39 mouse cellular contexts compared by ENCODE assay signal in genomic region chr8:11749472-11749871, GRCm38 (mm10). TPM values are rescaled to one million over a fixed set of nuclear protein-coding genes. Genes with fewer than 3 reads are reported as not detected.
A peak's percentile ranks its signal among the peaks of the same experiment; 100 is the strongest.
DNase-seq lines count a peak whose midpoint lies in the region; ATAC-seq and TF ChIP-seq lines count a peak whose summit lies in the region.
"Had no signal": no experiment of that assay in that cellular context is flagged by ENCODE, and none has a peak within 500 bp of the region (broad histone marks: within the 10 kb centered on the region; RNA-seq: fewer than 3 reads in every experiment).

No protein-coding gene starts in this region.

- WGBS in lung, embryonic 14.5 days = 39% methylated on average over 6 of the region's 6 CpGs
- WGBS in heart, embryonic 15.5 days = 22% methylated on average over 6 of the region's 6 CpGs

- no peaks in the 10 kb centered on the region for H3K4me1 ChIP-seq in lung, embryonic 14.5 days (ENCODE audit: insufficient read depth)
- H3K4me1 ChIP-seq in heart, embryonic 15.5 days (replicated peaks) = peaks cover 61% of the 10 kb centered on the region

- no peak overlapping the region for H3K4me3 ChIP-seq in lung, embryonic 14.5 days (ENCODE audit: low read depth, low read length)
- H3K4me3 ChIP-seq in heart, embryonic 15.5 days = no peak overlapping the region
- H3K4me3 ChIP-seq: embryonic facial prominence, embryonic 10.5 days; embryonic facial prominence, embryonic 15.5 days; forebrain, embryonic 12.5 days; hindbrain, embryonic 15.5 days; kidney, embryonic 15.5 days; left cerebral cortex, adult 2 months; limb, embryonic 13.5 days; neural tube, embryonic 12.5 days had no signal

- no peaks in the 10 kb centered on the region for H3K9me3 ChIP-seq in lung, embryonic 14.5 days (ENCODE audit: low read depth, low read length)
- H3K9me3 ChIP-seq in heart, embryonic 15.5 days (replicated peaks) = no peaks in the 10 kb centered on the region
- H3K9me3 ChIP-seq: embryonic facial prominence, embryonic 10.5 days; embryonic facial prominence, embryonic 15.5 days; forebrain, embryonic 12.5 days; G1E; hindbrain, embryonic 15.5 days; kidney, embryonic 15.5 days; limb, embryonic 13.5 days; neural tube, embryonic 12.5 days had no signal

- no peak overlapping the region for H3K27ac ChIP-seq in lung, embryonic 14.5 days (ENCODE audit: low read depth)
- peak overlapping the region; percentile 73 for H3K27ac ChIP-seq in heart, embryonic 15.5 days
- H3K27ac ChIP-seq: embryonic facial prominence, embryonic 10.5 days; embryonic facial prominence, embryonic 15.5 days; forebrain, embryonic 12.5 days; hindbrain, embryonic 15.5 days; kidney, embryonic 15.5 days; left cerebral cortex, adult 2 months; limb, embryonic 13.5 days; neural tube, embryonic 12.5 days had no signal

- peak; percentile 92 for DNase-seq in heart, adult 11 months
- DNase-seq in heart, postnatal 4 days = no peak
- peak; percentile 10 for DNase-seq in lung, embryonic 14.5 days
- DNase-seq in lung, adult 18-20 months = no peak
- DNase-seq in skeletal muscle tissue, adult 2 months (ENCODE audit: low read depth, low spot score) = peak; percentile 40
- no peak for DNase-seq in right cerebral cortex, postnatal 10 days (ENCODE audit: low spot score in 2 of 2)
- DNase-seq in layer of hippocampus, postnatal 10 days (ENCODE audit: low spot score in 2 of 2) = no peak
- DNase-seq: adrenal gland, adult 8-10 months; cerebellum, adult 2 months; cerebellum, postnatal 25 days; forebrain, postnatal 0 days; gastrocnemius, postnatal 14 days; kidney, adult 18-20 months; kidney, postnatal 25 days; lung, postnatal 36 days had no signal

- no peaks in the 10 kb centered on the region for H3K27me3 ChIP-seq in lung, embryonic 14.5 days (ENCODE audit: insufficient read depth, low read length)
- no peaks in the 10 kb centered on the region for H3K27me3 ChIP-seq in heart, embryonic 15.5 days
- H3K27me3 ChIP-seq: embryonic facial prominence, embryonic 15.5 days; forebrain, embryonic 12.5 days; hindbrain, embryonic 15.5 days; kidney, embryonic 15.5 days; limb, embryonic 13.5 days; neural tube, embryonic 12.5 days had no signal

- H3K4me2 ChIP-seq in lung, embryonic 14.5 days = no peak overlapping the region
- H3K4me2 ChIP-seq in heart, embryonic 15.5 days = peak overlapping the region; percentile 16; the same call in 1 of the 2 replicates
- H3K4me2 ChIP-seq: embryonic facial prominence, embryonic 15.5 days; forebrain, embryonic 12.5 days; hindbrain, embryonic 15.5 days; kidney, embryonic 15.5 days; limb, embryonic 13.5 days; liver, embryonic 11.5 days; midbrain, embryonic 11.5 days; neural tube, embryonic 12.5 days had no signal

- H3K9ac ChIP-seq in lung, embryonic 14.5 days = no peak overlapping the region
- no peak overlapping the region for H3K9ac ChIP-seq in heart, embryonic 15.5 days
- H3K9ac ChIP-seq: embryonic facial prominence, embryonic 15.5 days; forebrain, embryonic 12.5 days; forebrain, postnatal 0 days; hindbrain, embryonic 15.5 days; kidney, embryonic 15.5 days; limb, embryonic 13.5 days; neural tube, embryonic 12.5 days had no signal

- TF ChIP-seq CTCF in lung, embryonic 14.5 days (IDR thresholded peaks at IDR 0.05; ENCODE audit: low read depth) = no peak

- ATAC-seq in lung, embryonic 14.5 days (ENCODE audit: insufficient read depth) = no peak
- ATAC-seq in heart, embryonic 15.5 days (replicated peaks; ENCODE audit: insufficient number of reproducible peaks, insufficient read depth, low FRiP score, low read depth) = 0 out of 2 replicates have a peak, but pooled peaks have one; percentile 4
- ATAC-seq: forebrain, postnatal 0 days; inflammation-experienced regulatory T-cells, adult 6 months; midbrain, embryonic 16.5 days had no signal

- no peaks in the 10 kb centered on the region for H3K36me3 ChIP-seq in lung, embryonic 14.5 days (ENCODE audit: insufficient read depth)
- no peaks in the 10 kb centered on the region for H3K36me3 ChIP-seq in heart, embryonic 15.5 days
- H3K36me3 ChIP-seq: embryonic facial prominence, embryonic 10.5 days; embryonic facial prominence, embryonic 15.5 days; forebrain, embryonic 12.5 days; G1E; hindbrain, embryonic 15.5 days; kidney, embryonic 15.5 days; limb, embryonic 13.5 days; neural tube, embryonic 12.5 days had no signal

RNA-seq across cellular contexts. Expression of gene Arhgef7, which starts 22.0 kb away (rescaled TPM):
- 100 to 1,000 TPM; 209 to 213 TPM for total RNA-seq in heart, postnatal 4 days (2021)
- polyA plus RNA-seq in lung, embryonic 14.5 days (2014; fragmentation: Nextera tagmentation; extraction: Ambion mirVana) = 39.0 and 41.6 TPM in 2 replicates
- polyA plus RNA-seq in heart, embryonic 15.5 days (2015; fragmentation: Nextera tagmentation; extraction: Ambion mirVana) = 59.9 and 67.6 TPM in 2 replicates
- total RNA-seq in layer of hippocampus, postnatal 10 days (2021) = 100 to 1,000 TPM; 164 to 169 TPM

RNA-seq across cellular contexts. Expression of gene 1700016D06Rik, which starts 48.6 kb away (rescaled TPM):
- not detected for total RNA-seq in heart, postnatal 4 days (2021)
- not detected in 2 replicates for polyA plus RNA-seq in lung, embryonic 14.5 days (2014; fragmentation: Nextera tagmentation; extraction: Ambion mirVana)
- not detected in 2 replicates for polyA plus RNA-seq in heart, embryonic 15.5 days (2015; fragmentation: Nextera tagmentation; extraction: Ambion mirVana)
- total RNA-seq in layer of hippocampus, postnatal 10 days (2021) = not detected
- total RNA-seq: adrenal gland, adult 8-10 months; adrenal gland, postnatal 4 days; forebrain, postnatal 0 days; gastrocnemius, postnatal 14 days; heart, postnatal 14 days; layer of hippocampus, adult 18-20 months; layer of hippocampus, postnatal 14 days; left cerebral cortex, adult 2 months; left cerebral cortex, postnatal 36 days; megakaryocyte, adult 5-6 weeks had no signal
- polyA plus RNA-seq: cerebellum, adult 2 months; embryonic facial prominence, embryonic 10.5 days; embryonic facial prominence, embryonic 15.5 days; forebrain, embryonic 12.5 days; G1E; hindbrain, embryonic 15.5 days; inflammation-experienced regulatory T-cells, adult 6 months; kidney, embryonic 15.5 days; liver, embryonic 11.5 days; liver, embryonic 16.5 days; midbrain, embryonic 11.5 days; midbrain, embryonic 16.5 days; neural tube, embryonic 12.5 days; small intestine, adult 2 months; stomach, embryonic 14.5 days; thymus, postnatal 0 days had no signal

Comparison
In these comparisons a context has a peak if more than half of its experiments do, and no peak if none do; other contexts are left out.
1. DNase-seq: peak in heart, adult 11 months (single experiment), lung, embryonic 14.5 days (single experiment) and skeletal muscle tissue, adult 2 months (single experiment); none in heart, postnatal 4 days (single experiment), lung, adult 18-20 months (0 of 2), right cerebral cortex, postnatal 10 days (0 of 2) and layer of hippocampus, postnatal 10 days (0 of 2).